Mouse (Mus musculus) central nervous system, embryonic 14 days (tissue): ENCODE data around the gene 4930578G10Rik. TPM values are rescaled to one million over a fixed set of nuclear protein-coding genes. Genes with fewer than 3 reads are reported as not detected.

Source experiments
- polyA plus RNA-seq: library from polyadenylated mRNA; depleted of rRNA; stranded (reverse); fragments of >200 nt; gene quantifications from 2 replicates; pipeline ENCODE4 v1.2.3, GENCODE M21; 2012; rRNA removed

Gene 4930578G10Rik
- 0.33 TPM in 1 of 2 replicates, not detected in the other for polyA plus RNA-seq

DNA sequence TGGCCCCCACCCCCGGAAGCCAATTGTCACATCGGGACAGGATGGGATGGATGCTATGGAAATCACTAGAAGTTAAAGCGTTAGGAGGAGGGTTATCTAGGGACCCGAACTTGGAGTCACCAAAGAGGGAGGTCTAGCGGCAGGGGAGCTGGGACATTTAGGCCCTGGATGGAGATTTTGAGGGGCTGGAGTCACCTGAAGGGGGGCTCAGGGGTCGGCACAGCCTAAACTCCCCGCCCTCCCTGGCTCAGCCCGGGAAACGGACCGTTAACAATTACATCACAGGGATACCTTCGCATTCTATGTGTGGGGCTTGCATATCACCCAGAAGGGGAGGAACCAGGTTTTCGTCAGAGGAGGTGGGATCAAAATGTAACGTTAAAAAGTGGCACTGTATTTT, at the start of gene 4930578G10Rik:
Gene 4930578G10Rik (plus strand): TSS at position 301 of the 400 bp plus-strand sequence.

DNA sequence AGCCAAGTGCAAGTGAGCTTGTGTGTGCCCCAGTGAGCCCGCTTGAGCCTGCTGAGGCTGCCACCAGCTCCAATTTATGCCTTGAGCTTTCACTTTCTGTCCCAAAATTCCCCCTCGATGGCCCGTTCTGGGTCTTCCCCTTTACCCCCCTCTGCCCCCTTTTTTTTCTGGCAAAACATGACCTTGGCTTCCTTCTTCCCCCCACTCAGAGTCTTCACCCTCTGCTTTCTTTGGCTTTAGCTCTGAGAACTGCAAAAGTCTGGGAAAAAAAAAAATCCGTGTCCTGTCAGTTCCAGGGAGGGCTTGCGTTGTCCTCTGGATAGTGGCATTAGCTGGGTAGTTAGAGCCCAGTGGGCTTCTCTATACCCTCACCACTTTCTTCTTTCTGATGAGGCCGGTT, 21.1 kb downstream of the 4930578G10Rik start, which contains the start of gene Ccl19:
Gene Ccl19 (minus strand): TSS at position 101 of the 400 bp plus-strand sequence.

DNA sequence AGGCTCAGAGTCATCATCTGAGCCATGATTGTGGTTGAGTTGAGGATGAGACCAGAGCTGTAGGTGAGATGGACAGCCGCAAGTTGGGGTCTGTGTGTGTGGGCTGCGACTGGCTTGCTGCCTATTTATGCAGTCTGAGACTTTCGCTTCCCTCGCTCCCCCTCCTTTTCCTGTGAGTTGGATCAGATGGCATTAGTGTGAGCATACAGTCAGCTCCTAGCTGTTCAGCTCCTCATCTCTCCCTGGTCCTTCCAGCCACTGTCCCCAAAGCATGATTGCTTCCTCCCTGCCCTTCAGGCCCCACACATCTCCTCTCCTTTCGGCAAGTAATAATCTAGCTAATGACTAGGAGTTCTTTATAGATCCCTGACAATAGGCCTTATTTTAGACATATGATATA, 38.5 kb downstream of the 4930578G10Rik start, which contains the start of gene Ccl21a:
Gene Ccl21a (minus strand): TSS at position 101 of the 400 bp plus-strand sequence.

DNA sequence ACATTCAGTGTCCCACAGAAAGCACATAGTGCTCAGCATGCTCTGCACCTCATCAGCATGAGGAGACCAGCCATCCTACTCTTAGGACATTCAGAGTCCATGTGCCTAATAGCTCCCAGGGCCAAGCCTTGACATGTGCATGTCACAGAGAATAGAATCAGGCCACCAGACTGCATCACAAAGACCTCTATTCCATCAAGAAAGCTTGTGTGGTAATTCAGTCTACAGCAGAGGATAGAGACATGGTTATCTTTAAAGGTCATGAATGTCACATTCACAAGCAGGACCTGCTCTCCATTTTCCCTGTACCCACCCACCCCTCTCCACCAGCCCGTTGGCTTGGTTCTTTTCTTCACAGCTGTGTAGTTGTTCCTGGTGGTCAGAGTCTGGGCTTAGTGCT, 118.4 kb downstream of the 4930578G10Rik start, which contains the start of gene Fam205a1:
Gene Fam205a1 (minus strand): TSS at position 101 of the 400 bp plus-strand sequence.

DNA sequence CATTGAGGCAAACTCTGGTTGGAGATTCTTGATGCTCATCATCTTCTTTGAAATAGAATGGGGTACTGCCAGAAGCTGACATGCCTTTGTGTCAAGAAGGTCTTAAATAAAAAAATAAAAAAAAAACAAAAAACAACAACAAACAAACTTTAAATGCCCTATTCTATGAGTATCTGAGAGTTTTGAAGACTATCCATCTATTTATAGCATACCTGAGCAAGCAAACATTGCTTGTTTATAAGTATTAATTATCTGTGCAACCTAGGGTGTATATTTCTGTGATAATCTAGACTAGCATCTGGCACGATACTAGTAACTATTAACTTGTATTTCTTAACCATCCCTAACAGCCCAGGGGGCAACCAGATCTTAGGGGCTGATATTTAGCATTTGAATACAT, 121.3 kb downstream of the 4930578G10Rik start, which contains the start of gene Gm12394:
Gene Gm12394 (minus strand): TSS at position 101 of the 400 bp plus-strand sequence.

DNA sequence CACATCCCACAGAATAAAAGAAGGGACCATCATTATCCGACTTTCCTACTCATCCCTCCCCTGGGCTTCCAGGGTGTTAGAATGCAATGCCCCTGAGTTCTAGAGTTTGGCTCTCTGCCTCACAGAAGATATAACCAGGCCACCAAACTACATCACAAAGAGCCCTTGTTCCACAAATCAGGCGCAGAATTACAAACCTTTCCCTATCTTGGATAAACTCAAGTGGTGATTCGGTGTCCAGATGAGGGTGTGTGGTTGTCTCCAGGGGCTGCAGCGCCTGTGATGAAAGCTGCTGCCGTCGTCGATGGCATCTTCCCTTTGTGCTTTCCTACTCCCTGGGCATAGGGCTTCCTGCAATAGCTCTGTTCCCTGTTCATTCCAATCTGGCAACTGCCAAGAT, 138.8 kb downstream of the 4930578G10Rik start, which contains the start of gene Fam205c:
Gene Fam205c (minus strand): TSS at position 101 of the 400 bp plus-strand sequence.

Other genes with a start within 250 kb of the 4930578G10Rik start
- not detected in 2 replicates for gene Fam205a2, start 207.4 kb upstream of the 4930578G10Rik start, polyA plus RNA-seq
- not detected in 2 replicates for gene Gm10591, start 123.3 kb upstream of the 4930578G10Rik start, polyA plus RNA-seq
- gene Gm2564, start 105.8 kb upstream of the 4930578G10Rik start, polyA plus RNA-seq, result 0.11 and 0.25 TPM in 2 replicates
- 0.51 TPM in 1 of 2 replicates, not detected in the other for gene Ccl27b, start 80.3 kb upstream of the 4930578G10Rik start, polyA plus RNA-seq
- 0.06 and 0.18 TPM in 2 replicates for gene Il11ra2, start 73.7 kb upstream of the 4930578G10Rik start, polyA plus RNA-seq
- not detected in 2 replicates for gene Ccl19, start 21.0 kb downstream of the 4930578G10Rik start, polyA plus RNA-seq
- gene Ccl21a, start 38.4 kb downstream of the 4930578G10Rik start, polyA plus RNA-seq, result 0.75 and 7.0 TPM in 2 replicates
- gene Fam205a1, start 118.3 kb downstream of the 4930578G10Rik start, polyA plus RNA-seq, result 0.02 TPM in 1 of 2 replicates, not detected in the other
- gene Gm12394, start 121.2 kb downstream of the 4930578G10Rik start, polyA plus RNA-seq, result 0.05 and 0.08 TPM in 2 replicates
- not detected in 2 replicates for gene Fam205c, start 138.7 kb downstream of the 4930578G10Rik start, polyA plus RNA-seq
- gene Phf24, start 181.1 kb downstream of the 4930578G10Rik start, polyA plus RNA-seq, result 34.9 and 36.9 TPM in 2 replicates
- gene Dnajb5, start 214.3 kb downstream of the 4930578G10Rik start, polyA plus RNA-seq, result 83.1 and 86.5 TPM in 2 replicates
- gene 1700022I11Rik, start 234.1 kb downstream of the 4930578G10Rik start, polyA plus RNA-seq, result 0.17 TPM in 1 of 2 replicates, not detected in the other